Mouse (Mus musculus) intestine, embryonic 15.5 days (tissue): Measurements from ENCODE around the gene Cd164l2. TPM values are rescaled to one million over a fixed set of nuclear protein-coding genes. Genes with fewer than 3 reads are reported as not detected.

Experiments
- ATAC-seq: fragments of 200-750 bp; cut with Nextera tagmentation; 2 replicates; pipeline ENCODE4 v1.8.0; 2017; ENCODE audit warnings: moderate TSS enrichment, moderate library complexity
- H3K27ac ChIP-seq: fragments of 300-500 bp; sonication (generic); 2 replicates; pipeline ENCODE4 v1.5.1; 2015; ENCODE audit warnings: mild to moderate bottlenecking, inconsistent platforms
- H3K27me3 ChIP-seq: fragments of 300-500 bp; sonication (generic); replicated peaks from 2 replicates; pipeline ENCODE4 v1.6.1; 2015; ENCODE audit warnings: inconsistent platforms
- H3K36me3 ChIP-seq: fragments of 300-500 bp; sonication (generic); 2 replicates; pipeline ENCODE4 v1.6.1; 2015; ENCODE audit warnings: inconsistent platforms
- H3K4me1 ChIP-seq: fragments of 300-500 bp; sonication (generic); replicated peaks from 2 replicates; pipeline ENCODE4 v1.6.1; 2015; ENCODE audit warnings: inconsistent platforms
- H3K4me2 ChIP-seq: fragments of 300-500 bp; sonication (generic); replicated peaks from 2 replicates; pipeline ENCODE4 v1.6.1; 2015; ENCODE audit warnings: mild to moderate bottlenecking, inconsistent platforms
- H3K4me3 ChIP-seq: fragments of 300-500 bp; sonication (generic); replicated peaks from 2 replicates; pipeline ENCODE4 v1.5.1; 2015; ENCODE audit warnings: inconsistent platforms
- H3K9ac ChIP-seq: fragments of 300-500 bp; sonication (generic); 2 replicates; pipeline ENCODE4 v1.6.1; 2015; ENCODE audit warnings: inconsistent platforms
- H3K9me3 ChIP-seq: fragments of 300-500 bp; sonication (generic); 2 replicates; pipeline ENCODE4 v1.6.1; 2016; ENCODE audit warnings: inconsistent platforms
- WGBS: fragments of 180-500 bp; shearing (Covaris S2); methylation state at CpG from one replicate; pipeline ENCODE4 v1.1.7; 2015; 5-methylcytosine and 5-hydroxymethylcytosine counted together
- polyA plus RNA-seq: library from polyadenylated mRNA; unstranded; fragments of >200 nt; fragmentation: Nextera tagmentation; extraction: Ambion mirVana; gene quantifications from 2 replicates; pipeline ENCODE4 v1.2.1, GENCODE M21; 2015

Gene Cd164l2
- polyA plus RNA-seq, 1 experiment from 2014 or later = 2.7 TPM

- ATAC-seq = no peak
- WGBS = 89% methylated on average over 5 of the region's 5 CpGs
- H3K27me3 ChIP-seq = no peaks in the 10 kb centered on the region
- H3K4me1 ChIP-seq = no peaks in the 10 kb centered on the region
- no peak overlapping the region for H3K9ac ChIP-seq
- H3K4me3 ChIP-seq = no peak overlapping the region
- H3K9me3 ChIP-seq = no peaks in the 10 kb centered on the region
- peaks cover 41% of the 10 kb centered on the region for H3K36me3 ChIP-seq
- no peak overlapping the region for H3K4me2 ChIP-seq
- no peak overlapping the region for H3K27ac ChIP-seq
These were observed 51.8 kb downstream of the Cd164l2 start for GRCm38 (mm10) chr4:133263756-133264155.

GRCm38 (mm10) chr4:133264559-133264958, 52.6 kb downstream of the Cd164l2 start:
- no peaks in the 10 kb centered on the region for H3K4me1 ChIP-seq
- H3K27me3 ChIP-seq = no peaks in the 10 kb centered on the region
- no peak for ATAC-seq
- no peak overlapping the region for H3K4me3 ChIP-seq
- H3K9ac ChIP-seq = no peak overlapping the region
- no peaks in the 10 kb centered on the region for H3K9me3 ChIP-seq
- no peak overlapping the region for H3K27ac ChIP-seq
- WGBS = 100% methylated on average over 2 of the region's 2 CpGs
- peaks cover 45% of the 10 kb centered on the region for H3K36me3 ChIP-seq
- H3K4me2 ChIP-seq = no peak overlapping the region

- H3K27me3 ChIP-seq = no peaks in the 10 kb centered on the region
- peaks cover 49% of the 10 kb centered on the region for H3K36me3 ChIP-seq
- no peaks in the 10 kb centered on the region for H3K9me3 ChIP-seq
- H3K4me2 ChIP-seq = no peak overlapping the region
- H3K4me1 ChIP-seq = no peaks in the 10 kb centered on the region
- H3K4me3 ChIP-seq = no peak overlapping the region
- no peak for ATAC-seq
- H3K27ac ChIP-seq = no peak overlapping the region
- no peak overlapping the region for H3K9ac ChIP-seq
- WGBS = 95% methylated on average over 3 of the region's 3 CpGs
These were observed 53.4 kb downstream of the Cd164l2 start for GRCm38 (mm10) chr4:133265297-133265696.

- 83% methylated on average over 4 of the region's 4 CpGs for WGBS
- H3K4me3 ChIP-seq = no peak overlapping the region
- ATAC-seq = no peak
- H3K4me1 ChIP-seq = no peaks in the 10 kb centered on the region
- peaks cover 49% of the 10 kb centered on the region for H3K36me3 ChIP-seq
- H3K9ac ChIP-seq = no peak overlapping the region
- H3K4me2 ChIP-seq = no peak overlapping the region
- no peaks in the 10 kb centered on the region for H3K27me3 ChIP-seq
- no peak overlapping the region for H3K27ac ChIP-seq
- no peaks in the 10 kb centered on the region for H3K9me3 ChIP-seq
These were observed 53.8 kb downstream of the Cd164l2 start for GRCm38 (mm10) chr4:133265759-133266158.

- no peaks in the 10 kb centered on the region for H3K9me3 ChIP-seq
- no peak overlapping the region for H3K4me2 ChIP-seq
- H3K36me3 ChIP-seq = peaks cover 49% of the 10 kb centered on the region
- H3K4me1 ChIP-seq = no peaks in the 10 kb centered on the region
- H3K4me3 ChIP-seq = no peak overlapping the region
- ATAC-seq = no peak
- no peak overlapping the region for H3K27ac ChIP-seq
- WGBS = 93% methylated on average over 12 of the region's 12 CpGs
- no peaks in the 10 kb centered on the region for H3K27me3 ChIP-seq
- H3K9ac ChIP-seq = no peak overlapping the region
These were observed 54.4 kb downstream of the Cd164l2 start for GRCm38 (mm10) chr4:133266248-133266880.

GRCm38 (mm10) chr4:133268931-133269330, 57.0 kb downstream of the Cd164l2 start:
- Histone ChIP-seq H3K9me3 (no peaks in the 10 kb centered on the region), H3K4me1 (no peaks in the 10 kb centered on the region), H3K4me3 (no peak overlapping the region), H3K36me3 (peaks cover 49% of the 10 kb centered on the region), H3K4me2 (no peak overlapping the region), H3K27me3 (no peaks in the 10 kb centered on the region), H3K27ac (no peak overlapping the region), H3K9ac (no peak overlapping the region)
- WGBS = 93% methylated on average over 3 of the region's 3 CpGs
- ATAC-seq = no peak

- Histone ChIP-seq H3K4me1 (no peaks in the 10 kb centered on the region), H3K4me2 (no peak overlapping the region), H3K9me3 (no peaks in the 10 kb centered on the region), H3K4me3 (no peak overlapping the region), H3K27me3 (no peaks in the 10 kb centered on the region), H3K36me3 (peaks cover 45% of the 10 kb centered on the region), H3K27ac (no peak overlapping the region), H3K9ac (no peak overlapping the region)
- ATAC-seq = no peak
- WGBS = 93% methylated on average over 3 of the region's 3 CpGs
These were observed 57.7 kb downstream of the Cd164l2 start for GRCm38 (mm10) chr4:133269596-133269995.

- ATAC-seq = no peak
- Histone ChIP-seq H3K4me2 (no peak overlapping the region), H3K4me3 (no peak overlapping the region), H3K4me1 (peaks cover 5% of the 10 kb centered on the region; the same call in 1 of the 2 replicates), H3K36me3 (peaks cover 32% of the 10 kb centered on the region), H3K27me3 (no peaks in the 10 kb centered on the region), H3K9me3 (no peaks in the 10 kb centered on the region), H3K9ac (no peak overlapping the region), H3K27ac (no peak overlapping the region)
- 92% methylated on average over 9 of the region's 9 CpGs for WGBS
These were observed 59.0 kb downstream of the Cd164l2 start for GRCm38 (mm10) chr4:133270929-133271328.

Other genes with a start within 250 kb of the Cd164l2 start
- 2.3 and 3.7 TPM in 2 replicates for gene Fgr, start 238.0 kb upstream of the Cd164l2 start, polyA plus RNA-seq
- 5.4 and 6.3 TPM in 2 replicates for gene Ahdc1, start 200.9 kb upstream of the Cd164l2 start, polyA plus RNA-seq
- 92.5 and 115 TPM in 2 replicates for gene Wasf2, start 81.6 kb upstream of the Cd164l2 start, polyA plus RNA-seq
- 0.06 and 0.14 TPM in 2 replicates for gene Gpr3, start 405 bp downstream of the Cd164l2 start, polyA plus RNA-seq
- 3.0 and 3.2 TPM in 2 replicates for gene Map3k6, start 28.7 kb downstream of the Cd164l2 start, polyA plus RNA-seq
- 2.7 and 3.0 TPM in 2 replicates for gene Sytl1, start 51.0 kb downstream of the Cd164l2 start, polyA plus RNA-seq
- gene Tmem222, start 65.7 kb downstream of the Cd164l2 start, polyA plus RNA-seq = 68.7 and 72.2 TPM in 2 replicates
- 13.9 and 17.0 TPM in 2 replicates for gene Wdtc1, start 141.3 kb downstream of the Cd164l2 start, polyA plus RNA-seq
- gene Slc9a1, start 157.6 kb downstream of the Cd164l2 start, polyA plus RNA-seq = 8.5 and 9.3 TPM in 2 replicates